Mouse (Mus musculus) activated CD4-positive, CD25-positive, alpha-beta regulatory T cell, adult 4 months (primary cell): ENCODE data around the gene Kcnmb2. TPM values are rescaled to one million over a fixed set of nuclear protein-coding genes. Genes with fewer than 3 reads are reported as not detected.

Experiments
- ATAC-seq: one replicate; pipeline ENCODE4 v1.8.0; 2017
- polyA plus RNA-seq, 2 experiments: library from polyadenylated mRNA; unstranded; fragments of 100-300 nt; shearing (Covaris generic); gene quantifications; one replicate each; pipeline ENCODE4 v1.2.1; 2017

Gene Kcnmb2
- under 1 TPM in 1 of 2 experiments, not detected in 1; 0.21 TPM for polyA plus RNA-seq

DNA sequence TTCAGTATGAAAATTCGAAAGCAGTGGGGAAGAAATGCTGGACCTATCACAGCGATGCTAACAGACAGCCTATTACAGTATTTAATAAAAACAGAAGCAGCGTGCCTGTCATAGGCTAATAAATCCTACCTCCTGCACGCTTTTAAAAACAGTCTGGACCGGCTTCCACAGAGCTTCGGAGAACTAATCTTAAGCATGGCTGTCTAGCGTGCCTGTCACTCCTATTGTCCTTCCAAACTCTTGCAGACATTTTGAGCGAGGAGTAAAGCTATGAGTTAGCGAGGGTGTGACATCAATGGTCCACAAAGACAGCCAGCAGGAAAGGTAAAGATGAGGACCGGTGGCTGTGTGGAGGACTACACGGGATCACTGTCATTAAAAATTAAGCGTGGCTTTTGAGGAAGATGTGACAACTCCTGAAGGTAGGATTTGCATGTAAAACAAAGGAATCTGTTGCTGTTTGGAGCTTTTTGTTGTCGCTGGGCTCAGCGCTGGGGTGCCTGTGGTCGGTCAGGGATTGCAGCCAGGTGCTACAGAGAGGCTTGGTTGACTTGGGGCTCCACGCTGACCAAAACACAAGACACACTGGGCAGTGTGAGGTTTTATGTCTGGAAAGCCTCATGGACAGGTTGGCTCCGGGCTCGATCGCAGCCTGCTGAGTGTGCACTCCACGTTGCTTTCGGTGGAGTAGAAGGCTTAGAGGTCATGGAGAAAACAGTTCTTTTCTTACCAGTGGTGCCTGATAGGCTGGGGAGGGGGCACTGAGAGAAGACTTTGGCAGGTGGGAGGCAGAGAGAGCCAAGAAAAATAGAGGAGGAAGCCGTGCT, at the start of gene Kcnmb2:
Kcnmb2 (plus strand) TSS at position 4 of the 827 bp plus-strand sequence.
- ATAC-seq: no peak

DNA sequence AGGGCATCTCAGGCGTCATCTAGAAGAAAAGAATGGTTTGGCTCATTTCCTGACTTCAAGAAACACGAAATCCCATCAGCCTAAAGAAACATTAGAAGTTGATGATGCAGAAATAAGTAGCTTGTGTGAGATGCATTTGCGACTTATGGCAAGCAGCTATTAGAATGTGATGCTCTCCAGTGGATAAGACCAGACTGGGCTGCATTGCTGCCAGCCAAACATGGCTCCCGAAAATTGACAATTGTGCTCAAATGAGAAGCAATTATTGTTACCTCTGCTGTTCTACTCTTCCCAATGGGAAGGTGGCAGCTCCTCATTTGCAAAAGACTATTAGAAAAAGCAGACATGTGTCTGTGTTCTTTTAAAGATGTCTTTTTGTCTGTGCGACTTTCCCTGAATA, 38.8 kb upstream of the Kcnmb2 start:
- ATAC-seq: no peak

DNA sequence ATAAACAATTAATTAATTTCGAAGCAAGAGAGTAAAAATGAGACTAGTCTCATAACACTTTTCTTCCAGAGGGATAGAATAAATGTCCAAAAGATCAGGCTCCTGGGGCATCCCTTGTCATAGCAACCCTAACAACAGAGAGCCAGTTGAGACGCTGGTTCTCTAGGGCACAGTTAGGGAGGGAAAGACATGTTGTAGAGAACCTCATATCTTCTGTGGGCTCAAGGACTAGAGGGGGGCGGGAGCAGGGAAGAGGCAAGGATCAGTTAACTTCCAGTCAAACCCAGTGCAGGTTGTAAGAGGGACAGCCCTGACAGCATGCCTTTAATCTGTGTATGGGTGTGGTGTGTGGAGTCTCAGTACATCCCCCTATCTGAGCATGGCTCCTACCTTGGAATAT, 38.2 kb upstream of the Kcnmb2 start:
- no peak for ATAC-seq

DNA sequence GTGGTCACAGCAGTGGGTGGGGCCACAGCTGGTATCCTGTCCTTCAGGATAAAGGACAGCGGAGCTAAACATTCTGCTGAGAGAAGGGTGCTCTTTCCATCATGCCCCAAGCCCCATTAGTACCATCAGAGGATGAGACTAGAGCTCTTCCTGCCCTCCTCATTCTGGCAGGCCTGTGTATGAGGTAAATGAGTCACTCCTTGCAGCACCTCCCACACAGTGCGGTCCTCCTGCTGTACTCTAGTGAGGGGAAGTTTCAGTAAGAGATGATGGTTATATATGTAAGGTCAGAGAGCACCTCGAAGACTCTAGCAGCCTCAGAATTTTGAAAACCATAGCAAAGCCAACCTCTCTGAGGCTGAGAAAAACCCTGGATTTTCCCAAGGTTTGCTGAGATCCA, 30.8 kb upstream of the Kcnmb2 start:
- ATAC-seq: no peak

DNA sequence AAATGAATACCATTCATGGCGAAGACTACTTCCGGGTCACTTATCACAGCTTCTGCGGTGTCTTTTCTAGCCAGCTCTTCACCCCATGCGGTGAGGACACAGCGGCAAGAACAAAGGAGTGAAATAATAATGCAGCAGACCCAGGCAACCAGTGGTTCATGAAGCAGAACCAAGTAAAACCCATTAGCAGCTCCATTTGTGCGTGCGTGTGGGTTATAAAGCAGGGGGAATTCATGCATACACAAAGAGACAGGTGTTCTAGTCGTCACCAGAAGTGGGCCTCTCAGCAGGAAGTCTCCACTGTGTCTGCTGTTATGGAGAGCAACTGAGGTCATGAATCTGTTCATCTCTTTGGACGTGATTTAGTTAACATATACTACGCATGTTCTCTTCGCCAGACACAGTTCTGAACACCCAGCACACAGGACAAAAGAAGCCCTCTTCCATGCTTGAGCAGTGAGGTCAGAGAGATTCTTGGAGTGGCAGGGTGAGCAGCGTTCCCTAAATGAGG, 19.6 kb upstream of the Kcnmb2 start:
- no peak for ATAC-seq

DNA sequence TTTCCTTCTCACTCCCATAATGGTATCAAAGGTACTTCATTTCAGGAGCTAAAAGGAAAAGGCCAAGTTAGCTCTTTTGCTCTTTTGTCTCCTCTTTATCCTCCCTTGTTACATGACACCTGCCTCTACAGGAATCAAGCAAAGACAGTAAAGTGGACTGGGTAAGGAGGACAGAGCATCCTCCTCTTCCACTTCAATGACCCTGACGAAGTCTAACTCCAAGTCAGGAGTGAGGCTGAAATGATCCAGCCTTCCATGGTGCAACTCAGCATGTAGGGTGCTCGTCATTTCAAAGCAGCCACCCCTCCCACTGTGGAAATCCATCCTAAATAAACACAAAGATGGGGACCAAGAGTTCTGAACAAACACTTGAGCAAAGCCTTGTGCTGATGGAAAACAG, 9.7 kb upstream of the Kcnmb2 start:
- ATAC-seq: no peak

DNA sequence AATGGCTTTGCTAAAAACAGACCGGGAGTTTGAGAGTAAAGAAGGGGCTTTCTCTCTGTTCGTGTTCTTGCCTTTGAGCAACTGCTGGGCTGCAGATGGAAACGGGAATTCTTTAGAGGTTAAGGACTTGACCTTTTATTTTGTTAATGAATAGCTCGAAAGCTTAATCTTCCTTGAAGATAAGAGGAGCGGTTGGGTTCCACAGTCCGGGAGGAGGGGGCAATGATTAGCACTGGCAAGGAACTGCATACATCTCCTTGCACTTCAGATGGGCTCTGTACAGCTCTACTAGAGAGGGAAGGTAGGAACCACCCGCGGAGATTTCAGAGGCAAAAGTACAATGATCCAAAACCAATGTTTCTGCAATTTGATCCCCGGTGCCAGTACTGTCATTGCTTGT, 1.2 kb downstream of the Kcnmb2 start:
- no peak for ATAC-seq

DNA sequence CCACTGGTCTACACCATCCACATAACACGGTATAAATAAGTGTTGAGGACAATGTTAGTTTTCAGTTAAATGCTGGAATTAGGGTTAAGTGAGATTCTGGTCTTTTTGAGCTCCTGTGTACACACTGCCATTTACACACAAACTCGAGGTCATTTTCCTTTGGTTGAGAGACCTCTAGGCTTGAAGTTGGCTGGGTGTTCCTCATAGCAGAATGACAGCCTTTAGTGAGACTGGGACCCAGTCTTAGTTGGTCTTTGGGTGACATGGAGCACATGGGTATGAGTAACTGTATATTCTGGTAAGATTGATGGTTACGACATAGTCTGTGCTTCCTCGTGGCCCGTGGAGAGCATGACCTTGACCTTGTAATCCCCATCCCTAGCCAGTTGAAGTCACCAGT, 1.8 kb downstream of the Kcnmb2 start:
- no peak for ATAC-seq

DNA sequence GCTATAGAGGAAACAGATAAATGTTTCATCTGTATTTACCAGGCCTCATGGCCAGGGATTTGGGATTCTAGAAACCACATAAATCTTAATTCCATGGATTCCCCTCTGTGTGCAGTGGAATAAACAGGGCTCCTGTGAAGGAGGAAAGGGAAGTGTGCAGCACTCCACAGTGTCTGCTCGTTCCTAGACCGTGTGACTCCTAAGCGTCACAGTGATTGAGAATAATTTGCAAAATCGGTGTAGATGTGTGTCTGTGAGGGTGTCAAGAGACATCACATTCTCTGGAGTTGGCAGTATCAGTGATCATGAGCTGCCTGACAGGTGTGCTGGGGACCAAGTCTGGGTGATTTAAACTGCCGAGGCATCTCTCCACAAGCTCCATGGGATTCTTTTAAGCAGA, 8.9 kb downstream of the Kcnmb2 start:
- ATAC-seq: no peak

DNA sequence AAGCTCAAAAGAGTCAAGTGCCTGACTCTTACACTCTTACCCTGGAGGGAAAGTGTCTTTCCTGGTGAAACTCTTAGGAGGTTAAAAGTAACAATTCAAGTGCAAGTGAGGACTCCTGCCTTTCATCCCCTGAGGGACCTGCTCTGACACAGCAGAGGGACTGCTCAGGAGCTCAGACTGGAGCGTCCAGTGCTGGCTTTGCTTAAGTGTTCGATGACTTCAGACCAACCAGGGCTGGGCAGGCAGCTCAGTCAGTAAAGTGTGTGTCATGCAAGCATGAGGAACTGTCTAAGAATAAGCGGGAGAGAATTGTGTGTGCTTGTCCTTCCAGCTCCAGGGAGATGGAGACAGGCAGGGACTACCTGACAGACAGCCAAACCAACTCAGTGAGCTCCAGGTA, 9.4 kb downstream of the Kcnmb2 start:
- ATAC-seq: no peak

DNA sequence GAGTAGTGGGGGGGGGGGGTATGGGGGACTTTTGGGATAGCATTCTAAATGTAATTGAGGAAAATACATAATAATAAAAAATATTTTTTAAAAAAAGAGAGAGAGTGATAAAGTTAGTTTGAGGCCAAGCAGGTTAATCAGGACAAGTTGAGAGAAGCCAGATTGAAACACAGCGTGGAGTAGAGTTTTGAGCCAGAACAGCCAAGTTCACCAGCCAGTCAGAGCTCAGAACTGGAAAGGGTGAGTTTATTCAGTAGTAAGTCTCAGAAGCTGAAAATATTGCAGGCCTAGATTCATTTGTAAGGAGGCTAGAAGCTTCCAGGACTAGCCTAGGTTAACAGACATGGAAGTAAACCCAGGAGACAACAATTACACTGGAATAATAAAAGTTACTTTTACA, 26.2 kb downstream of the Kcnmb2 start:
- no peak for ATAC-seq

DNA sequence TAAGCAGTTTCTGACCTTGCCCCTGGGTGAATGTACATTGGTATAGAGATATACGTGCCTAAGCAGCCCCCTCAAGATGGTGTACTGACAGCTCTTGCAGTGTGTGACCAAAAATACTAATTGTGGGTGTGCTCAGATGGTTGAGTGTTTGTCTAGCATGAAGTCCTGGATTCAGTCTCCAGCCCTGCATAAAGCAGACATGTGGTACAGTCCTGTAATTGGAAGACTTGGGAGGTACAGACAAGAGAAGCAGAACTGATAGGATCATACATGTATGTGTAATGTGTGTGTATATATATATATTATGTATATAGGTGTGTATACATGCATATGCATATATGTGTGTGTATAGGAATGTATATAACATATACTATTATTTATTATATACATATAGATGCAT, 32.4 kb downstream of the Kcnmb2 start:
- ATAC-seq: no peak

DNA sequence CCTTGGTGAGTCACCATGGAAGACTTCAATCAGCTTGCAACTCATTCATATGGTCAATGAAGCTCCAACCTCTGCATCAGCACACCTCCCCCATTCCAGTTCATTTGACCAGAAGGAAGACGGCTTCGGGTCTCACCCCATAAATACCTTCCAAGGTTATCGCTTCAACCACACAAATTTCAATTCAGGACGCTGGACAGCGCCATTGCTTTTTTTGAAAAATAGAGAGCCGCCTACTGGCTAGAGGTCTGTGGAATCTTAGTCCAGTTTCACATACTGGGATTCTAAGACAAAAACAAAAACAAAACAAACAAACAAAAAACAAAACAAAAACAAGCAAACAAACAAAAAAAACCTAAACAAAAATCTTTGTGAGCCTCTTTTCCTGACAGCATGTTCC, 39.2 kb downstream of the Kcnmb2 start:
- ATAC-seq: no peak

DNA sequence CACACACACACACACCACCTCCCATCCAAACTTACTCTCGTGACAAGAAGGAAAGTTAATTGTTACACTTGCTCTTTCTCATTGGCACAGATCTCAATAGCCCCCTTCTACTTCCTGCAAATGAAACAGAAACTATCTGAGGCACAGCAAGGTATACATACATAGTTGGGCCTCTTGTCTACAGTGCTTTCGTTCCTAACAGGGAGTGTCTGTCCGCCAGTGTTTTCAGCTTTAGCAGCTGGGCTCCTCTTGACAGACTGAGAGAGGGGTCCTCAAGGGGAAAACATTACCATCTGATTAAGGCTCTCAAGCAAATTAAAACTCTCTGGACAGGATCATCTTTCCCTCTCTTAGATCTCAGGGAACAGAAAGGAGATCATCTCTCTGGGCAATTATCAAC, 51.9 kb downstream of the Kcnmb2 start:
- ATAC-seq: no peak

DNA sequence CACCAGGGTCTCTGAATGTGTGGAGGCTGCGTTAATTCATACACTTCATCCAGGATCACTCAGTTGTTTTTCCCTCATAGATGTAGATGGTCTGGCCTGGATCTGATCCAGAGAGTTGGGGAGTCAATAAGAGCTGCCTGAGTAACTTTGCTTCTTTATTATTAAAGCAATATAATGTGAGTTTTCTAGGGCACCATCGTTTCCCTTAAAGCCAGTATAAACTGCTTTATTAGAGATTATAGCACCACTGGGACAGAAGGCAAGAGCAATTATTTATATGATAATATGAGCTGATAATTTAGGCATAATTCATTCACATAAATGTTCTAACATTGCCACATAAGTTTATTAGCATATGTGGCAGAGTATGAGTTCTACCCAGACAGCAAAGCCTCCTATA, 52.7 kb downstream of the Kcnmb2 start:
- no peak for ATAC-seq

DNA sequence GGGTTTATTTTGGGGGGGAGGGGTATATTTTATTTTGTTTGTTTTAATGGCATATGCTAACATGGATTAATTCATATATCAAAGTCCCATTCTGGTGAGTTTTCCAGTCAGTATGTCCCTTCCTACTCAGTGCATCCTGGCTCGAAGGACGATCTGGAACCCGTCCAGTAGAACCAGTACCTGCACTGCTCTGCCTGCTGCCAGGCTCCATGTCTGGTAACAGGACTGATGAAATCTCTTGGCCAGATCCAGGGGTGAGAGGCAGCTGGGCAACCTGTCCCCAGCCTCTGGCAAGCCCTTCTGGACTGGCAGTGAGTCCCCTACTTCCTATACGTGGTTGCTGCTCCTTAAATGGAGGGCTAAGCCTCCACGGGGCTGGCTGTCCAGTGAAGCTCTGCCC, 57.5 kb downstream of the Kcnmb2 start:
- ATAC-seq: no peak

DNA sequence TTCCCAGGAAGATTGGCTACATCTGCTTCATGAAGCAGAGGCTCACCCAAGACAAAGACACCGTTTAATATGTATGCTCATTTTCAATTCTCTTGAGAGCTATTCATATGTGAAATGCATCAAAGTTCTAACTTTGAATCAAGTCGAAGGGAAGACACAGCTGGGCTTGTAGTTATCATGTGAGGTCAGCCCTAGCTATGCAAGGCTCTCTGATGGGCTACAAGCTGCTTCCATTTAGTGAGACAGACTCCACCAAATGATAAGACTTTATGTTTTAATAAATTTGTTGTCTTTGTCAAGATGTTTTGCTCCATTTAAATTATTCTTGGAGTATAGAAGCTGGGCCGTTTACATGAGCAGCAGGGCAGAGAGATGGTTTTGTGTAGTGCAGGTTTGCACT, 58.9 kb downstream of the Kcnmb2 start:
- ATAC-seq: no peak

DNA sequence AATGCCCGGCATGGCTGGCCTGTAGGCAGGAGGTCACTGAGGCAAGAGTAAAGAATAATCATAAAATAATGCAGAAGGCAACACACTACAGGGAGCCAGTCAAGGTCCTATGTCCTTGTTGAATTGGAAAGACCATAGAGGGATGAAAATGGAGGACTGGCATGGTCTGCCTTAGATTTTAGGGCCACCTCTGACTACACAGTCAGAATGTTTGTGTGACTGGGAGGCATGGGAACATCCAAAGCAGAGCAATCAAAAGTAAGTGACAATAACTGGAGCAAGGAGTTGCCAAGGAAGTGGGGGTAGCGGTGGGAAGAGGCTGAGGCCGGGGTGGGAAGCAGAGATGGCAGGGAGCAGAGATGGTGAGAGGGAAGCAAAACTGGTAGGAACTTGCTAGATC, 60.8 kb downstream of the Kcnmb2 start:
- no peak for ATAC-seq

DNA sequence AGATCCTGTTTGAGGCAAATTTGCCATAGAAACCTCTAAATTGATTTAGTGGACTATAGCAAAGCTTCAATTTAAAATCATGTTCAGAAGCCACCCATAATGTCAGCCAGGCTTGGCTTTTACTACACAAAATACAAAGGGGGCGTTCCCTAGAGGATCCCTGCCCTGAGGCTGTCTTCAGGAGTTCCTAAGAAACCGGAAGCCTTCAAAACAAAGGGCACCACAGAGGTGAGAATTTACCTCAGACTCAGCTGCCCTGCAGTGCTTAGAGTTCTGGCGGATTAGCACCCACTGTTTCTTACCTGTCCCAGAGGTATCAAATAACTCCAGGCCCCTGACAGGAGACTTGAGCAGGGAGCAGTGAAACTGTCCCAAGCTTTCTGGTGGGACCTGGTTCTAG, 77.4 kb downstream of the Kcnmb2 start:
- ATAC-seq: no peak

DNA sequence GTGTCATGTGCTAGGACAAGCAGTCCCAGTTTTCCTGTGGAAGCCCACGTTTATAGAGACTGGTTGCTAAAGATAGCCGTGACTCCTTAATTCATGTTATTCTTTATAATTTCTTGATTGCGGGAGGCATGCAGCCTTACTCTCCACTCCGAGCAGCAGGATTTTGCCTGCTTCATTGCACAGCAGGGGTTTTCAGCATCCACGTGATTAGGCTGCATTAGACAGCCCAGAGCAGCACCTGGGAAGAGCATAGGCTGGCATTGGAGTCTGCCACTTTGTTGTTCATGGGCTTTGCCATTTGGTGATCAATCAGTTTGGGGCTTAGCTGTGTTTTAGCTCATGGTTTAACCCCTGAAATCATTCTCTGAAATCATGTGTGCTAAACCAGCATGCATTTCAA, 80.1 kb downstream of the Kcnmb2 start:
- ATAC-seq: no peak

DNA sequence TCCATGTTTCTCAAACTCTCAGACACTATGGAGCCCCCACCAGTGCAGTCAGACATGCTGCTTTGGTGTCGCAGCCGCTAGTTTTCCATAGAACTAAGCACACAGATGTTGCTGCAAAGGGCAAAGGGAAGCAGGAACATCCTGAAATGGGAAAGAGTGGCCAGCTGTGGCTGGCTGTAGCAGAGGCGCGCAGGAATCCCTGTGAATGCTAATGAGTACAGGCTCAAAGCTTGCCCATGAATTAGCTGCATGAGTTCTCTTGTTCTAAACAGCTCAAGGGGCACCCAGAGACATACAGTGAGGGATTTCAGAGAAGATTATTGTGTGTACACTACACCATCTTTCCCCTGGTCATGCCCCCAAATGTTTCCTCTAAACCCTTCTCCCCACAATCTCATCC, 82.8 kb downstream of the Kcnmb2 start:
- no peak for ATAC-seq

DNA sequence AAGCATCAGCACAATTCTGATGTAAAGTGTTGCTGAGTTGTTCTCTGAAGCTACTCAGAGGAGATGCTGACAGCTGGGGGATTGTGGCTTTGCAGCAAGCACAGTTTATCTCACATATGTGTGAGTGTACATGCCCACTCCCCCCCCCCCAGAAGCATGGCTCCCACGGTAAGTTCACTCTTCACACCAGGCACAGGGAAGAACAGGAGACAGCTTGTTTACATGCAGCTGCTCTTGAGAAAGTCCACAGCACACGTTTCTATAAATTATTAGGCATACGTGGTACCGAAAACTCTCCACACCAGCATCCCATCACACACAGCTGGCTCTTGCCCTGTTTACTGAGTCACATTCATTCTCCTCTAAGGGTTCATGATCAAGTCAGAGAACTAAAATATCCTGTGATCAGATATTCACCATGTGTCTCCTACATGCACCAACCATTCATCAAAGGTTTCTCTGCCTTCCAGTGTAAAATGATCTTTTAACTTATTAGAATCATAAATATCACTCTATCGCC, 89.3 kb downstream of the Kcnmb2 start:
- ATAC-seq: no peak

DNA sequence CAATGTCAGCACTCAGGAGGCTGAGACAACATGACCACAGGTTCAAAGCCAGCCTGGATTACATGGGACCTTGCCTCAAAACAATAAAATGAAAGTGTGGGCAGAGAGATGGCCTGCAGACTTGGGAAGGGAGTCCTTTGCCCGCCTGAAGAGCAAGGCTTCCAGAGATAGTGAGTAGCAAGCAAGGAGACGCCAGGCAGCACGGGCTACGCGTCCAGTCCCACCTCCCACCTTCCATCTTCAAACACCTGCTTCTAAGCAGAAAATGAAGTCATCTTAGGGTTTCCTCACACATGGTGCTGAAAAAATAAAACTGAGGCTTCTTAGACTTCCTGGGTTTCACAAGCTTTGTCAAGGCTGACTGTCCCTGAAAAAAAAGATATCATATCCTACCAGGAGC, 109.3 kb downstream of the Kcnmb2 start:
- ATAC-seq: no peak

DNA sequence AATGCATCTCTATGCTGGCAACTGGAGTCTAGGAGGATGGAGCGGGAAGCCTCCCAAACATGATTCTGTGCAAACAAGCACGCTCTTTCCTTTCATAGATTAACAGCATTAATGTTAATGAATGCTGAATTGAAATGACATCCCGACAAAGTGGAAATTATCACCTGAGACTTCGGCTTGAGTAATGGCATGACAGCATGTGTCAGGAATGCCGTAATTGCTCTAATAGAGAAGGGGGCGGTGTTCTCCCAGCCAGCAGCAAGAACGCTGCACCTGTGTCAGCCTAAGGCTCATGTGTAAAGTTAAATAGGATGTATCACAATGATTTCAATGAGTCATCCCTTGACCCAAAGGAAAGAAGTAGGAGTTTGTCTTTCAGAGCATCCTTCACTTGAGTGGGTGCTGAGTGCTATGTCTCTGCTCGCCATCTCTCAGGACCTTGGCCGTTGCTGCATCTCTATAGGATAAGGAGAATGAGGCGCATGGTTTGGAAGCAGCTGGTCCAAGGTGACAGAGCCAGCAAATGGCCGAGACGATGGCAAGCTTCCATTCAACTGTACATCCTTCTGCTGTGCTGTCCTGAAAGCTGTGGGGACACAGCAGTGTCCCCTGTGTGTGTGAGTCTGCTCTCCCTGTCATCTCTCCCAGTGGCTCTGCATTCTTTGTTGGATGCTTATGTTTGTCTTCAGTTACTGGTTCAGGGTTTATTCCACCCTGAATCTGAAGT, 110.1 kb downstream of the Kcnmb2 start:
- ATAC-seq: no peak
